Mouse (Mus musculus): ENCODE measurements at regions not wholly inside any gene's neighbourhood (a gene's known extent, or its start where the extent isn't known, plus 50 kb on each side); places are given as distances from the start of the nearest gene placed in this dataset.

DNA sequence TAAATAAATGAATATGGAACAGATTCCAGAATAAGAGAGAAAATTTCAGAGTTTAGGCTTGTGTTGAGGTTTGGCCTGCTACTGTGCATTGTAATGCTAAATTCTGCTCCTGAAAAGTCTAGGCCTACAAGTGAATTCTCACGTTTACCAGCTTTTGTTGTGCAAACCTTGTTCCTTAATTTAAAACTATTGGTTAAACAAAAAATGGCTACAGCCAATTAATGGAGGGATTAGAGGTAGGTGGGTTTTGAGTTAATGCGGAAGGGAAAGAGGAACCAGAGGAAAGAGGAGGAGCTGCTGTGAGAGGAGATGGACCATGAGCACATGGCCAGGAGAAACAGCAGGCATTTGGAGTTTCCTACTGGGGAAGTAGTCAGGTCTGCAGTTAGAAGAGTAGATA lies 79.1 kb upstream of the Tle4 start:
- Histone ChIP-seq H3K27ac (ENCODE audit: insufficient read depth, low read depth, low read length) (no peak overlapping the region), H3K4me1 (ENCODE audit: control insufficient read depth, insufficient read depth, low read length) (no peaks in the 10 kb centered on the region), H3K4me3 (ENCODE audit: insufficient read depth, low read depth, low read length) (no peak overlapping the region)
- TF ChIP-seq POLR2A (IDR thresholded peaks at IDR 0.05; ENCODE audit: insufficient read depth, low read depth, low read length) (no peak), CTCF (IDR thresholded peaks at IDR 0.05; ENCODE audit: insufficient read depth, low read depth, low read length) (no peak)
- 73% methylated on average over 2 of the region's 2 CpGs for WGBS

DNA sequence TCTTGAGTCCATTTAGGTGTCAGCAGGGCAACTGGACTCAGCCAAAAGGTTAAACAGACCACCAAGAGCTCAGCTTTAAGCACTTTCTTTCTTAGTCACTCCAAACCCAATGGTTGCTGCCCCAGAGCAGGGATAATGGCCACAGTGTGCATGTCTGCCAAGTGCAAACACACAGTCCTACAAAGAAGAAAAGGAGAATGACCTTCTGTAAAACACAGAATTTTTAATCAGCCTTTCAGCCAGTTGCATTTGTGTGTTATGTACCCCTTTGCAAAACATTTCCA lies 72.9 kb upstream of the Tle4 start:
- TF ChIP-seq CTCF (IDR thresholded peaks at IDR 0.05; ENCODE audit: insufficient read depth, low read depth, low read length) (no peak), POLR2A (IDR thresholded peaks at IDR 0.05; ENCODE audit: insufficient read depth, low read depth, low read length) (no peak)
- no peaks in the 10 kb centered on the region for H3K4me1 ChIP-seq (ENCODE audit: control insufficient read depth, insufficient read depth, low read length)
- H3K27ac ChIP-seq (ENCODE audit: insufficient read depth, low read depth, low read length) = no peak overlapping the region
- no peak overlapping the region for H3K4me3 ChIP-seq (ENCODE audit: insufficient read depth, low read depth, low read length)

DNA sequence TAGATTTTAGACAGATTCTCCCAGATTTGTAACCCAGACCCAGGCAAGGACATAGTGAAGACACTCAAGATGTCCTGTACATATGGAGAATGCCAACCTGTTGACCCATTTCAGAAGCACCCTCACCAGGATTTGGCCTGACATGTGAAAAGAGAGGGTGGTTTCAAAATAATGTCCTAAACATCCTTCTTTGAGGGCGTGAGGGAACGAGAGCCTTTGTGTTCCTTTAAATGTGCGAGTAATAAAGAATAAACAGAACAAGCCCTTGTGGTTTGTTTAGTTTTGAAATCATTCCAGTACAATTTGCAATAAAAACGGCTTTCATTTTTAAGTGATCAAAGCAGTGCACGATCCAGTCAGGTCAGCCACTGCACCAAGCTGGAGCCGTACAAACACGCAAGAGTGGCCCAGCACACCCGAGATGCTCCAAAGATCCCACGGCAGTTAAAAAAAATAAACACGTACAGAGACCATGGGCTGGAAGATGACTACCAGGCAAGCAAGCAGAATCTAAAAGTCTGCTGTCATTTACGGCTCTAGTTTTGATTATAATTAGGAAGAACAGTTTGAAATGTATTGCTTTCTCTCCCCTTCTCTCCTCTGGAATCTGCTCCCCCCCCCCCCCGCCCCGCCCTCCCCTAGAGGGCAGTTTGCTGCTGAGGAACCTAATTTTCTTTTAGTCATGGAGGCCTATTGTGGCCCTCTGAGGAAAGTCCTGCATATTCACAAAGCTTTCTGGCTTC lies 72.4 kb upstream of the Tle4 start:
- no peak for TF ChIP-seq CTCF (IDR thresholded peaks at IDR 0.05; ENCODE audit: insufficient read depth, low read depth, low read length)
- no peak for TF ChIP-seq POLR2A (IDR thresholded peaks at IDR 0.05; ENCODE audit: insufficient read depth, low read depth, low read length)
- 27% methylated on average over 13 of the region's 13 CpGs for WGBS
- Histone ChIP-seq H3K4me1 (ENCODE audit: control insufficient read depth, insufficient read depth, low read length) (no peaks in the 10 kb centered on the region), H3K4me3 (ENCODE audit: insufficient read depth, low read depth, low read length) (no peak overlapping the region), H3K27ac (ENCODE audit: insufficient read depth, low read depth, low read length) (no peak overlapping the region)

DNA sequence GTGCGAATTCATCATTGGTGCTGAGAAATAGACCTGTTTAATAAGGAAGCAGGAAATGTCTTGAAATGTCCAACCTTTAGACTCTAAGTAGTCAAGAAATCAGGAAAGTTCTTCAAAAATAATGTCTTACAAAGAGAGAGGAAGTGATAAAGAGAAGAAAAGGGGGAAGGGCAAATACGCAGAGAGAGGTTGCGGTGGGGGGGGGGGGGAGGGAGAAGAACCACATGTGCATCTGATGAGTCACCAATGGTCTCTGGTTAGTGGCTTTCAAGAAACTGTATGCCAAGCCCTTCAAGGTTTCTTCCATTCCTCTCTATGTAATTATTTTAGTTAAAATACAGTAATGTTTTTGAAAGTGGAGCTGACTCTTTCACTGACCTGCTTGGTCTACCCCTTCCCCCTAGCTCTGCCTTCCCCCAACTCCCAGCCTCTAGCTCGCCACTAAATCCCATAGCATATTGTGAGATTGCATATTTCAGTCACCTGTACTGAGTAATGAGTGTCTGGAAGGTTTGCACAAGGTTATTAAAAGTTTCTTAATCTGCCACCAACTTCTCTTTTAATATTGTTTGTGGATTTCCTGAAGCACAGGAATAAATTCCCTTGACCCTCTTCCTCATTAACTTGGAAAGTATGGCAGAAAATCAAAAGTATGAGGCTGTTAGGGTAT lies 70.8 kb upstream of the Tle4 start:
- H3K4me1 ChIP-seq (ENCODE audit: control insufficient read depth, insufficient read depth, low read length) = no peaks in the 10 kb centered on the region
- no peak overlapping the region for H3K4me3 ChIP-seq (ENCODE audit: insufficient read depth, low read depth, low read length)
- no peak overlapping the region for H3K27ac ChIP-seq (ENCODE audit: insufficient read depth, low read depth, low read length)
- TF ChIP-seq POLR2A (IDR thresholded peaks at IDR 0.05; ENCODE audit: insufficient read depth, low read depth, low read length) = no peak
- no peak for TF ChIP-seq CTCF (IDR thresholded peaks at IDR 0.05; ENCODE audit: insufficient read depth, low read depth, low read length)
- 96% methylated on average over 4 of the region's 4 CpGs for WGBS

DNA sequence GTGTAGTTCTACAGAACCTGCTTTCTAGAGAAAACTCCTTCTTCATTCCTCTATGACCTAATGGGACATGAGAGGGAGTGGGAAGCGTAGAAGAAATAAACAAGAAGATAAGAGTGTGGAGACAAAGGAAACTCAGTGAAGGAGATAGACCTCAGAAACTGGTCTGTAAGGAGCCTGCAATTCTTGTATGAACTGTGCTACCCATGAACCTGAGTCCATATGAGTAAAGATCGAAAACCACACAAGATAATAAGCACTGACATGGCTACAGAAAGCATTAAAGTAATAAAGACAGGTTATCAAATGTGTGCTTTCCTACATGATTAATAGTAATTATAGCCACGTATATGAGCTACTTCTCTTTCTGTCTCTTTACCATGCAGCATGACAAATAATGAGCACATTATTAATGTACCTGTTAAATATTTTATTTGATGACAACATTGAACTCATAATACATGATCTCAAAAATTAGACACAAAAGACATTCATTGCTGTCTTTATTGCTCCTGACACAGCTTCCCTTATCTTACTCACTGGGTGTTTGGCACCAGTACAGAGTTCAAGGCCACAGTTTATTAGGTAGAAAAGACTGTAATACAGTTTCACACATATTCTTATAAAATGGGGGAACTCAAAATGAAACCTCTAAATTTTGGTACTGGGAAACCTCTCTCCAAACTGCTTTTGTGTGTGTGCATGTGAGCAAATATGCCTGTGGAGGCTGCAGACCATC lies 67.0 kb upstream of the Tle4 start:
- WGBS = 98% methylated on average over 3 of the region's 3 CpGs
- TF ChIP-seq POLR2A (IDR thresholded peaks at IDR 0.05; ENCODE audit: insufficient read depth, low read depth, low read length) = no peak
- TF ChIP-seq CTCF (IDR thresholded peaks at IDR 0.05; ENCODE audit: insufficient read depth, low read depth, low read length) = no peak
- Histone ChIP-seq H3K4me3 (ENCODE audit: insufficient read depth, low read depth, low read length) (no peak overlapping the region), H3K4me1 (ENCODE audit: control insufficient read depth, insufficient read depth, low read length) (no peaks in the 10 kb centered on the region), H3K27ac (ENCODE audit: insufficient read depth, low read depth, low read length) (no peak overlapping the region)

DNA sequence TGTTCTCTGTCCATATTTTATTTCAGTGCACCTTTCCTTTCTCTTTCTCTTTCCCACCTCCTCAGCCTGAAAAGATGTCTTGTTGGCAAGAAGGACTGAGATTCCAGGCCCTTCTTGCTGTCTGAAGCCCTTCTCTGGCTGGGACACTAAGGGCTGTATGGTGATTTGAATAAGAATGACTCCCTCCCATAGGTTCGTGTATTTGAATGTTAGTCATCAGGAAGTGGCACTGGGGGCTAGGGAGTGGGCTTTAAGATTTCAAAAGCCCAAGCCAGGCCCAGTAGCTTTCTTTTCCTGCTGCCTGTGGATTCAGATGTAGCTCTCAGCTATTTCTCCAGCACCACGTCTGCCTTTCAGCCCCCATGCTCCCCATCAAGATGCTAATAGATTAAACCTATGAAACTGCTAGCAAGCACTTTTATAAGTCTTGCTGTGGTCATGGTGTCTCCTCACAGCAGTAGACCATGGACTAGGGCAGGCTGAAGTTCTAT lies 66.3 kb upstream of the Tle4 start:
- no peak overlapping the region for H3K4me3 ChIP-seq (ENCODE audit: insufficient read depth, low read depth, low read length)
- WGBS = 58% methylated on average over 2 of the region's 2 CpGs

GRCm38 (mm10) chr19:14663350-14663749 lies 65.5 kb upstream of the Tle4 start:
- WGBS = 53% methylated on average over 4 of the region's 4 CpGs
- TF ChIP-seq CTCF (IDR thresholded peaks at IDR 0.05; ENCODE audit: insufficient read depth, low read depth, low read length) (no peak), POLR2A (IDR thresholded peaks at IDR 0.05; ENCODE audit: insufficient read depth, low read depth, low read length) (no peak)
- H3K4me1 ChIP-seq (ENCODE audit: control insufficient read depth, insufficient read depth, low read length) = no peaks in the 10 kb centered on the region

More for the DNA sequence above, 66.3 kb upstream of the Tle4 start:
- Histone ChIP-seq H3K4me1 (ENCODE audit: control insufficient read depth, insufficient read depth, low read length) (no peaks in the 10 kb centered on the region), H3K27ac (ENCODE audit: insufficient read depth, low read depth, low read length) (no peak overlapping the region)
- TF ChIP-seq POLR2A (IDR thresholded peaks at IDR 0.05; ENCODE audit: insufficient read depth, low read depth, low read length) (no peak), CTCF (IDR thresholded peaks at IDR 0.05; ENCODE audit: insufficient read depth, low read depth, low read length) (no peak)

GRCm38 (mm10) chr19:14659725-14660124 lies 61.9 kb upstream of the Tle4 start:
- TF ChIP-seq CTCF (IDR thresholded peaks at IDR 0.05; ENCODE audit: insufficient read depth, low read depth, low read length) (no peak), POLR2A (IDR thresholded peaks at IDR 0.05; ENCODE audit: insufficient read depth, low read depth, low read length) (no peak)
- no peaks in the 10 kb centered on the region for H3K4me1 ChIP-seq (ENCODE audit: control insufficient read depth, insufficient read depth, low read length)
- 91% methylated on average over 4 of the region's 4 CpGs for WGBS

More at GRCm38 (mm10) chr19:14663350-14663749, 65.5 kb upstream of the Tle4 start:
- no peak overlapping the region for H3K4me3 ChIP-seq (ENCODE audit: insufficient read depth, low read depth, low read length)
- H3K27ac ChIP-seq (ENCODE audit: insufficient read depth, low read depth, low read length) = no peak overlapping the region

DNA sequence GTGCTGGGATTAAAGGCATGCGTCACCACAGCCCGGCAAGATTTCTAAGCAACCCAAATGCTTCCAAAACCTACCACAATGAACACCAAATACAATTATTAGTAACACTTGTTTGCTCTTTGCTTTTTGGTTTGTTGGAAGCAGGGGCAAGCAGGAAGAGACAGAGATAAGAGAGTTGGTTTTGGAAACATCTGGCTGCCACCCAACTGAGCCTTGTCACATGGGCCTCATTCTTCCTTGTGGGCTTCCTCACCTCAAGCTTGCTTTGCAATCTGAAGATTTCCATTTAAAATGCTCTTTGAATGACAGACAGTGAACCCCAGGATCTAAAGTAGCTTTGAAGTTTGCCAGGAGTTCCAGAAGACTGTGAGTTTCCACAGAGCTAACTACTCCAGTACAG lies 60.6 kb upstream of the Tle4 start:
- WGBS = 96% methylated on average over 2 of the region's 2 CpGs
- H3K27ac ChIP-seq (ENCODE audit: insufficient read depth, low read depth, low read length) = no peak overlapping the region
- H3K4me1 ChIP-seq (ENCODE audit: control insufficient read depth, insufficient read depth, low read length) = no peaks in the 10 kb centered on the region
- no peak for TF ChIP-seq CTCF (IDR thresholded peaks at IDR 0.05; ENCODE audit: insufficient read depth, low read depth, low read length)
- no peak for TF ChIP-seq POLR2A (IDR thresholded peaks at IDR 0.05; ENCODE audit: insufficient read depth, low read depth, low read length)
- H3K4me3 ChIP-seq (ENCODE audit: insufficient read depth, low read depth, low read length) = no peak overlapping the region

More at GRCm38 (mm10) chr19:14659725-14660124, 61.9 kb upstream of the Tle4 start:
- no peak overlapping the region for H3K27ac ChIP-seq (ENCODE audit: insufficient read depth, low read depth, low read length)
- no peak overlapping the region for H3K4me3 ChIP-seq (ENCODE audit: insufficient read depth, low read depth, low read length)
